In the genomic region with DNA sequence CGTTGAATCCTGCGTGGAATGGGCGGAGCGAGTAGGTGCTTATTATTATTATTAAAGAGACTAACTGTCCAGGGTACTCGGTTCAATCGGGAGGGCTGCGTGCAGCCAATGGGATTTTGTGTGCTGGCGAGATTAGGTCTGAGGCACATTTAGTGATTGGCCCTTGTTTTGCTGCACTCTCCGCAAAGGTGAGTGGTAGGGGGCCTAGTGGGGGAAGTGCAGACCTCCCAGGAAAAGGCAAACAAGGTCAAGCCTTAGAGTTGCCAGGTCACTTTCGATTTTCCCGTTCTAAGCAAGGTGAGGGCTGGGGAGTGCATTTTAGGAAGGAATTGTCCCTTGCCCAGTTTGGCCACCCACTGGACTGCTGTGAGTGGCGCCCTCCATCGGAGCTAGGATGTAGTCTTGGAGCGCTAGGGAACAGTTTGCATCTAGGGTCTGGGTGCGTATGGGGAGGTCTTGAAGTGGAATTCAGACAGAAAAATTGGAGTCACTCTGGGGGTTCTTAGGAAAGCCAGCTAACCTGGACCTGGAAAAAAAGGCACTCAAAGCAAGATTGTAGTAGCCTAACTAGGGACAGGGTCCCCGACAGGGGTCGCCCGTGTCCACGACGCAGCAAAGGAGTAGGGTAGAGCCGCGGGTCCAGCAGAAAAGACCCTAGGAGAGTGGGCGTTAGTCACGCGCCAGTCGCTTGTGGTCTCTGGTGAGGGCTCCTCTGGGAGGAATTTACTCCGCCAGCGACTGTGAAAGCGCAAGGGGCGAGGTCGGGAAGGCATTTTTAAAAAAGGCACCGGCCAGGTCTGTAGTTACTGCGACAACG, we compare ENCODE assay signal across 8 mouse cellular contexts. TPM values are rescaled to one million over a fixed set of nuclear protein-coding genes. Genes with fewer than 3 reads are reported as not detected.
DNase-seq lines count a peak whose midpoint lies in the region; ATAC-seq lines count a peak whose summit lies in the region.

No protein-coding gene starts in this region.

- no peaks in the 10 kb centered on the region for H3K36me3 ChIP-seq in heart, embryonic 15.5 days
- no peaks in the 10 kb centered on the region for H3K36me3 ChIP-seq in midbrain, embryonic 12.5 days

- H3K4me3 ChIP-seq in heart, embryonic 15.5 days, result peak overlapping the region; percentile 76
- peak overlapping the region; percentile 59 for H3K4me3 ChIP-seq in midbrain, embryonic 12.5 days

- WGBS in heart, embryonic 15.5 days, result 1% methylated on average over 34 of the region's 34 CpGs
- WGBS in midbrain, embryonic 12.5 days, result under 1% methylated on average over 34 of the region's 34 CpGs

- peaks cover 27% of the 10 kb centered on the region for H3K4me1 ChIP-seq in heart, embryonic 15.5 days (replicated peaks)
- peaks cover 14% of the 10 kb centered on the region for H3K4me1 ChIP-seq in midbrain, embryonic 12.5 days

- peaks cover 63% of the 10 kb centered on the region for H3K27me3 ChIP-seq in heart, embryonic 15.5 days
- H3K27me3 ChIP-seq in midbrain, embryonic 12.5 days, result peaks cover 70% of the 10 kb centered on the region

- no peak overlapping the region for H3K27ac ChIP-seq in heart, embryonic 15.5 days
- no peak overlapping the region for H3K27ac ChIP-seq in midbrain, embryonic 12.5 days (replicated peaks)

- peak overlapping the region; percentile 95 for H3K4me2 ChIP-seq in heart, embryonic 15.5 days
- peak overlapping the region; percentile 93 for H3K4me2 ChIP-seq in midbrain, embryonic 12.5 days (replicated peaks)

- peak overlapping the region; percentile 23; the same call in 1 of the 2 replicates for H3K9ac ChIP-seq in heart, embryonic 15.5 days
- H3K9ac ChIP-seq in midbrain, embryonic 12.5 days (replicated peaks), result peak overlapping the region; percentile 59

- no peaks in the 10 kb centered on the region for H3K9me3 ChIP-seq in heart, embryonic 15.5 days (replicated peaks)
- H3K9me3 ChIP-seq in midbrain, embryonic 12.5 days, result no peaks in the 10 kb centered on the region

- ATAC-seq in heart, embryonic 15.5 days (replicated peaks; ENCODE audit: insufficient number of reproducible peaks, insufficient read depth, low FRiP score, low read depth), result peak; percentile 28; the same call in 1 of the 2 replicates
- peak; percentile 80 for ATAC-seq in midbrain, embryonic 12.5 days (ENCODE audit: low FRiP score, low read depth)

- peak; percentile 86 to 88 for DNase-seq in cerebellum, postnatal 10 days
- DNase-seq in cerebellum, adult 18-20 months, result no peak
- DNase-seq in thymus, adult 18-20 months, result peak; percentile 7 to 9
- DNase-seq in thymus, postnatal 0 days (ENCODE audit: low spot score), result no peak
- DNase-seq in layer of hippocampus, postnatal 36 days, result peak; percentile 21 to 26
- DNase-seq in testis, postnatal 14 days (ENCODE audit: low spot score), result peak; percentile 65

RNA-seq across cellular contexts. Expression of gene Sfmbt2, which starts 4.1 kb away (rescaled TPM):
- polyA plus RNA-seq in thymus, postnatal 0 days (2015; fragmentation: Nextera tagmentation; extraction: Ambion mirVana), result 1.6 and 2.6 TPM in 2 replicates
- 1.2 and 1.3 TPM in 2 replicates for polyA plus RNA-seq in heart, embryonic 15.5 days (2015; fragmentation: Nextera tagmentation; extraction: Ambion mirVana)
- total RNA-seq in layer of hippocampus, postnatal 36 days (2021), result 1 to 10 TPM; 3.7 to 6.1 TPM
- 1.9 and 2.1 TPM in 2 replicates for polyA plus RNA-seq in midbrain, embryonic 12.5 days (2016; fragmentation: Nextera tagmentation; extraction: Ambion mirVana)

Comparison
In these comparisons a context has a peak if more than half of its experiments do, and no peak if none do; other contexts are left out.
1. DNase-seq: peak in cerebellum, postnatal 10 days (2 of 2), thymus, adult 18-20 months (2 of 2), layer of hippocampus, postnatal 36 days (2 of 2) and testis, postnatal 14 days (single experiment); none in cerebellum, adult 18-20 months (0 of 2) and thymus, postnatal 0 days (single experiment).